Mouse (Mus musculus) frontal cortex, postnatal 36 days (tissue): Measurements from ENCODE around the gene Slc35f6.

Source experiments
- DNase-seq, 2 experiments: peaks; one replicate each; pipeline ENCODE4 v3.0.0; 2022; ENCODE audit warnings: low spot score in 2 of 2

The Slc35f6 gene

GRCm38 (mm10) chr5:30647815-30648560 lies at the start of gene Slc35f6:
TSS of gene Slc35f6 (plus strand) at chr5:30647933.
- DNase-seq: peak; percentile 92 to 93

DNA sequence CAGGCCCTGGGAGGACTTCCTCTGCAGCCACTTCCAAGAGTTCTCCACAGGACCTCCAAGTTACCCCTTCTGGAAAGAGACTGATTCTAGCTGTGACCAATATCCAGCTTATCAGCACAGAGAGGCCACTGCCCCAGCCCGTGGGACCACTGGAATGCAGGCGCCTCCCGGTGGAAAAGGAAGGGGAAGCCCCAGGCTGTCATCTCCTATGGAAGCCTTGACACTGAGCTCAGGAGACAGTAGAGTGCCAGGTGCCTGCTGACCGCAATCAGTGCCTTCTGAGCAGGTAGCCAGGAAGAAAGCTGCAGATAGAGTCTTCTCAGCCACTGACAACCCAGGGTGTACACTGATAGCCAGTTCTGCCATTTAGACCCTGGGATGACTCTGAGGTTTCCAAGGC lies 46.3 kb upstream of the Slc35f6 start:
- no peak for DNase-seq

- DNase-seq: no peak
These were observed 44.5 kb upstream of the Slc35f6 start for GRCm38 (mm10) chr5:30603255-30603654.

- no peak for DNase-seq
These were observed 43.8 kb upstream of the Slc35f6 start for GRCm38 (mm10) chr5:30603926-30604325.

DNA sequence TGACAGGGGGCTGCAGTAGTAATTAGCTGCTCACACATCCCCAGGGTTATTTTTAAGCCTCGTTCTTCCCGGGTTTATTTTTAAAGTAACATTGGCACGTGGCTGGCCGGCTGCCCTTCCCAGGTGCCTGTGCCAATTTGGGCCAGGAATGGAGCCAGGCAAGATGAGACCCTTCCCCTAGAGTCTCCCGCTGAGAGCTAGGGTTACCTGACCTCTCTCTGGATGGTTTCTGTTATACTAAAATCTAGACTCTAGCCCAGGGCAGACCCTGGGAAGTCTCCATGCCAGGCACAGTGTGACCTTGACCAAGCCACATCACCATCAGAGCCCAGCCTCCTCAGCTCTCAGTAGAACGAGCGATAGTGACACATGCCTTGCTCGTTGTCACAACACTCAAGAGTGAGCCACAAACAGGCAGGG lies 43.0 kb upstream of the Slc35f6 start:
- no peak for DNase-seq

- no peak for DNase-seq
These were observed 42.1 kb upstream of the Slc35f6 start for GRCm38 (mm10) chr5:30605649-30606048.

GRCm38 (mm10) chr5:30606424-30607073 lies 41.2 kb upstream of the Slc35f6 start:
- peak; percentile 80 to 88 for DNase-seq

GRCm38 (mm10) chr5:30609094-30609493 lies 38.6 kb upstream of the Slc35f6 start:
- DNase-seq: no peak

GRCm38 (mm10) chr5:30609918-30610645 lies 37.7 kb upstream of the Slc35f6 start:
- no peak for DNase-seq

- DNase-seq: no peak
These were observed 36.6 kb upstream of the Slc35f6 start for GRCm38 (mm10) chr5:30611091-30611490.

DNA sequence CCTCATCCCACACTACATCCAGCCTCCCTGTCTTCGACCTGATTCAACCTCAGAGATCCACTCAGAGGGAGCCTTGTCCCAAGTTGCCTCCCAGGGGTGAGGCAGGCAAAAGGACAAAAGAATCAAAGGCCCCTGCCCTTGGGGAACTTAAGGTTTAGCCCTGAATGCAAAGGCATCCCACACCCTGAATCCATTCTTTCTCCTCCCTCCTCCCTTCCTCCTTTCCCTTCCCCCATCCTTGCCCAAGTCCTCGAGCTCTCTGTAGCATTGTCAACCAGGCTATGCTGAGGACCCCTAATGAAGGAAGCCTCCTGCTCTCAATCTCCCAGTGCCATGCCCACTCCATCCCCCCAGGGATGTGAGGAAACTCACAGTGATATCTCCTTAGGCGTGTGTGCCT lies 36.0 kb upstream of the Slc35f6 start:
- no peak for DNase-seq

DNA sequence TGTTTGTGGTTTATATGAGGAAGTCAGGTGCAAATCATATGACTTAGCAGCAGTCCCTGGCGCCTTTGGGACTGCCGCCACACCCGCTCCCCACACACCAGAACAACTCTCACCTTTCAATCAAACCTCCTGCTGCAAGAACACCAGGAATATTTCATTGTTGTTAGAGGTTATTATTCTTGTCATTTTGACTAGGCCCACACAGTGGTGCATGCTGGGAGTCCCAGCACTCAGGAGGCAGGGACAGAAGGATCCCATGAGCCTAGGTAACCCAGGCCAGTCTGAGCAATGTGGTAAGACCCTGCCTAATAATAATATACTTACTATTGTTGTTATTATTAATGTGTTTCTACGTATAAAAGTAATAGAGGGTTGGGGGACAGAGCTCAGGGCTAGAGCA lies 35.2 kb upstream of the Slc35f6 start:
- no peak for DNase-seq

GRCm38 (mm10) chr5:30613242-30613641 lies 34.5 kb upstream of the Slc35f6 start:
- no peak for DNase-seq

DNA sequence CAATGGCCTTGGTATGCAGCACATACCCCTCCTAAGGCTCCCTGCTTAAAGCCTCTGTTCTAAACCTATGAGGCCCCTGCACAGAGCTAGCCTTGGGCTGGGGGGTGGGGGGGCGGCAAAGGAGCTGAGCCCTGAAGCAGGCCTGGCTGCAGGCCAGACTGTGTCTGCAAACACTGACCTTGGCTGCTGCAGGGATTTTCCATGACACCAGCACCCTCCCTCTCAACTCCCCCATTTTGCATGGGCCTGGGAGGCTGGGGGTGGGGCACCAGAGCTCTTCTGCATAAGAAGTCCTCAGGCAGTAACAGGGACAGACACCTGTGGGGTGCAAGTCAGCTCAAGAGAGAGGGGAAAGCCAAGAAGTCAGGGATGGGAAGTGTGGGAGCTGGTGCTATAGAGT lies 33.5 kb upstream of the Slc35f6 start:
- DNase-seq: no peak

- DNase-seq: no peak
These were observed 32.3 kb upstream of the Slc35f6 start for GRCm38 (mm10) chr5:30615416-30615815.

DNA sequence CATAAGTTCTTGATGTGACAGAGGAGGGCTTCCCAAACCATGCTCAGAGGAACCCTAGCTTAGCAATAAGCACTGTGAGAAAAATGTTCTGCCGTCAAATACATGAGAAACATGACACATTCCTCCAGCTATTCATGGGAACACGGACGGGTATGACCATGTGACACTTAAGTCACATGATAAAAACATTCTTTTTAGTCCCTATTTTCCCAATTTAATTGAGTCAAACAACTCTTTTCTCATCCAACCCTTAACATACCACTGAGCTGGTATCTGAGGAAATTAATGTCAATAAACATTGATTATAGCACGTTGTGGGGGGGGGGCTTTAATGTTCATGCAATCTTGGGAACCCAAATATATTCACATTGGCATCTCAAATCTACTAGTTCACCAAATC lies 31.9 kb upstream of the Slc35f6 start:
- DNase-seq: no peak

- DNase-seq: no peak
These were observed 31.1 kb upstream of the Slc35f6 start for GRCm38 (mm10) chr5:30616644-30617043.

GRCm38 (mm10) chr5:30617357-30617756 lies 30.4 kb upstream of the Slc35f6 start:
- DNase-seq: no peak

GRCm38 (mm10) chr5:30617851-30618250 lies 29.9 kb upstream of the Slc35f6 start:
- no peak for DNase-seq

GRCm38 (mm10) chr5:30618376-30619003 lies 29.2 kb upstream of the Slc35f6 start:
- DNase-seq: no peak

DNA sequence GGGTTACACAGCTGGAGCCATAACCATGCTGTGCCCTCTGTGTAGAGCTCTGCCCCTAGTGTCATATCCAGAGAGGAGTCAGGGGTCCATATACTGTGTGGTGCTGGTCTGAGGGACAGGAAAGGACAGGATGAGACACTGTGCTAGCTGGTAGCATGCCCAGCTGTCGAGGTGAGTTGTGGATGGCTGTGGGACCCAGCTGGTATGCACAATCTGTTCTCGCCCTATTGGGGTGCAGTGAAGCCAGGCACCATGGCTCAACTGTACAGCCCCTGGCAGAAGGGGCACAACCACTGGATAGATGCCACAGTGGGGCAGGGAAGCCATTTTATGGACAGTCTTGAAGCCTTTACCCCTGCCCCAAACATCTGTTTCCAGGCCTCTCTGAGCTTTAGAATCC lies 28.5 kb upstream of the Slc35f6 start:
- DNase-seq: no peak

DNA sequence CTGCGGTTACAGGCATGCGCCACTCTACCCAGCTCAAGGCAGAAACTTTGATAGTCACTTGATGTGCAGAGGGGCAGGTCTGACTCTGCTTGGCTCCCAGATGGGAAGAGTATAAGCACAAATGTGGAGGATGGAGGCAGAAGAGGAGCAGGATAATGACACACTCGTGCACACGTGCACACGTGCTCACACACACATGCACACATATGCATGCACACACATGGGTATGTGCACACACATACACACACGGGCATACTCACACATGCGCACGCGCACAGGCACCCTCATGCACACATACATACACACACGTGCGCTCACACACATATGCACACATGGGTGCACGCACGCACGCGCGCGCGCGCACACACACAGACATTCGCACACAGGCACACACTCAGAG lies 27.2 kb upstream of the Slc35f6 start:
- DNase-seq: no peak
